Mouse (Mus musculus): ENCODE data around the gene Ephb6.

GRCm38 (mm10) chr6:41558271-41558670 lies 47.0 kb upstream of the Ephb6 start:
- TF ChIP-seq CTCF (IDR thresholded peaks at IDR 0.05; ENCODE audit: borderline replicate concordance, insufficient read depth, low read length) (no peak), POLR2A (IDR thresholded peaks at IDR 0.05; ENCODE audit: low read depth, low read length) (no peak)

Data from embryonic fibroblast, embryonic 13.5 days (primary cell).